Mouse (Mus musculus) lung, embryonic 14.5 days (tissue): ENCODE measurements around the gene Wwox. TPM values are rescaled to one million over a fixed set of nuclear protein-coding genes. Genes with fewer than 3 reads are reported as not detected.

ENCODE experiments used
- ATAC-seq: fragments of 200-750 bp; cut with Nextera tagmentation; 2 replicates; pipeline ENCODE4 v1.8.0; 2017; ENCODE audit warnings: mild to moderate bottlenecking, moderate TSS enrichment, moderate library complexity; ENCODE audit not compliant: insufficient read depth
- DNase-seq: peaks from one replicate; pipeline ENCODE4 v3.0.0-alpha.2; 2015
- H3K27ac ChIP-seq: fragments of 300-500 bp; sonication (generic); 2 replicates; pipeline ENCODE4 v1.5.1; 2014; ENCODE audit warnings: low read depth, mild to moderate bottlenecking, moderate library complexity
- H3K27me3 ChIP-seq: fragments of 300-500 bp; sonication (generic); 2 replicates; pipeline ENCODE4 v1.6.1; 2014; ENCODE audit warnings: low read length, control low read depth; ENCODE audit not compliant: insufficient read depth
- H3K36me3 ChIP-seq: fragments of 300-500 bp; sonication (generic); 2 replicates; pipeline ENCODE4 v1.6.1; 2014; ENCODE audit warnings: control low read depth; ENCODE audit not compliant: insufficient read depth
- H3K4me1 ChIP-seq: fragments of 300-500 bp; sonication (generic); 2 replicates; pipeline ENCODE4 v1.6.1; 2014; ENCODE audit warnings: antibody characterized with exemption, control low read depth; ENCODE audit not compliant: insufficient read depth
- H3K4me2 ChIP-seq: fragments of 300-500 bp; sonication (generic); 2 replicates; pipeline ENCODE4 v1.6.1; 2014; ENCODE audit warnings: mild to moderate bottlenecking
- H3K4me3 ChIP-seq: fragments of 300-500 bp; sonication (generic); 2 replicates; pipeline ENCODE4 v1.5.1; 2014; ENCODE audit warnings: low read depth, low read length
- H3K9ac ChIP-seq: fragments of 300-500 bp; sonication (generic); 2 replicates; pipeline ENCODE4 v1.6.1; 2014
- H3K9me3 ChIP-seq: fragments of 300-500 bp; sonication (generic); 2 replicates; pipeline ENCODE4 v1.6.1; 2016; ENCODE audit warnings: low read depth, low read length, control low read depth
- CTCF ChIP-seq: IDR thresholded peaks from 2 replicates; pipeline ENCODE4 v1.5.1; 2016; ENCODE audit warnings: antibody characterized with exemption, low read depth
- WGBS: fragments of 180-500 bp; shearing (Covaris S2); extraction: QIAGEN DNeasy Blood & Tissue Kit; methylation state at CpG from one replicate; pipeline ENCODE4 v1.1.7; 2014; 5-methylcytosine and 5-hydroxymethylcytosine counted together
- polyA plus RNA-seq: library from polyadenylated mRNA; unstranded; fragments of >200 nt; fragmentation: Nextera tagmentation; extraction: Ambion mirVana; gene quantifications from 2 replicates; pipeline ENCODE4 v1.2.1, GENCODE M21; 2014

Gene Wwox
- polyA plus RNA-seq, 1 experiment from 2014 or later, result 16.1 TPM

GRCm38 (mm10) chr8:114850014-114850870 lies 410.8 kb downstream of the Wwox start:
- Histone ChIP-seq H3K9me3 (no peaks in the 10 kb centered on the region), H3K27ac (no peak overlapping the region), H3K4me3 (no peak overlapping the region), H3K36me3 (no peaks in the 10 kb centered on the region), H3K4me2 (no peak overlapping the region), H3K4me1 (no peaks in the 10 kb centered on the region), H3K27me3 (no peaks in the 10 kb centered on the region), H3K9ac (no peak overlapping the region)
- DNase-seq, result peak; percentile 30
- no peak; the same call in 1 of the 2 replicates for ATAC-seq
- no peak for TF ChIP-seq CTCF
- 47% methylated on average over 15 of the region's 15 CpGs for WGBS

DNA sequence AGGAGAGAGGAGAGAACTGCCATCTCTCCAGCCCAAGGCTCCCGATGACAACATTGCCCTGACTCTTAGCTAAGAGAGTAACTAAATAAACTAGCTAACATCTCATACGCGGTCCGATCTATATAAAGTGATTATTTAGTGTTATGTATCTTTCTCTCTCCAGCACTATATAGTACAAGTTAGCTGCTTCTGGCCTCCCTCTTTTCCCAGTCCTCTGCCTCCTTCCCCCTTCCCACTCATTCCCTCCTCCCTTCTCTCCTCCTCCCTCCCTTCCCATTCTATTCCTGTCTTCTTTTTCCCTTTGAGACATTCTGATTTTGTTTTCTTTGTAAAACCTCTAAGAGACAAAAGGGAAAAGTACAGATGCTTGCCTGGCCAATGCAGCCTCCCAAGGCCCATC lies 414.3 kb downstream of the Wwox start:
- Histone ChIP-seq H3K36me3 (no peaks in the 10 kb centered on the region), H3K4me2 (no peak overlapping the region), H3K9me3 (no peaks in the 10 kb centered on the region), H3K9ac (no peak overlapping the region), H3K27me3 (no peaks in the 10 kb centered on the region), H3K4me3 (no peak overlapping the region), H3K4me1 (no peaks in the 10 kb centered on the region), H3K27ac (no peak overlapping the region)
- no peak for ATAC-seq
- 83% methylated on average over 4 of the region's 4 CpGs for WGBS
- DNase-seq, result no peak
- TF ChIP-seq CTCF, result no peak

- TF ChIP-seq CTCF, result no peak
- 30% methylated on average over 7 of the region's 7 CpGs for WGBS
- DNase-seq, result no peak
Measured at GRCm38 (mm10) chr8:114855833-114856232, 416.4 kb downstream of the Wwox start.

DNA sequence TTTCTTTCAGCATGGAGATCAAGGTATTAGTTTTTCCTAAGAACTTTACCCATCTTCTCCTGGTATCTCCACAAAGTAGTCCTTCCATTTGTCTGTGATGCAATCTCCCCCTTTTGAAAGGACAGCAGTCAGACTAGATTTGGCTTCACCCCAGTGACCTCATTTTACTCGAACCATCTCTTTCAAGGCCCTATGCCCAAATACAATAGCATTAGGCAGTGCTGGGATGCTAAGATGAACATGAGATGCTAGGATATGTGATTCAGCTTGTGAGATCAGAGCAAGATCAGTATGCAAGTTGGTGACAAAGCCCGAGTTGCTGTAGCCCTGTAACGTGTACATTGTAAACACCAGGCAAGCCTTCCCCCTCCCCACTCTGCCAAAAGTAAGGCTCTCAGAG lies 426.5 kb downstream of the Wwox start:
- WGBS, result 64% methylated on average over 3 of the region's 3 CpGs
- H3K9ac ChIP-seq, result no peak overlapping the region
- H3K4me2 ChIP-seq, result no peak overlapping the region
- H3K27ac ChIP-seq, result no peak overlapping the region
- no peaks in the 10 kb centered on the region for H3K36me3 ChIP-seq
- no peak overlapping the region for H3K4me3 ChIP-seq
- H3K27me3 ChIP-seq, result no peaks in the 10 kb centered on the region
- ATAC-seq, result no peak
- DNase-seq, result no peak
- no peaks in the 10 kb centered on the region for H3K9me3 ChIP-seq
- H3K4me1 ChIP-seq, result no peaks in the 10 kb centered on the region
- no peak for TF ChIP-seq CTCF

More at GRCm38 (mm10) chr8:114855833-114856232, 416.4 kb downstream of the Wwox start:
- no peaks in the 10 kb centered on the region for H3K27me3 ChIP-seq
- H3K36me3 ChIP-seq, result no peaks in the 10 kb centered on the region
- H3K9me3 ChIP-seq, result no peaks in the 10 kb centered on the region
- no peaks in the 10 kb centered on the region for H3K4me1 ChIP-seq
- H3K27ac ChIP-seq, result no peak overlapping the region
- no peak overlapping the region for H3K9ac ChIP-seq
- no peak overlapping the region for H3K4me2 ChIP-seq
- H3K4me3 ChIP-seq, result no peak overlapping the region
- ATAC-seq, result no peak

GRCm38 (mm10) chr8:114869321-114869720 lies 429.9 kb downstream of the Wwox start:
- no peaks in the 10 kb centered on the region; the same call in 1 of the 2 replicates for H3K4me1 ChIP-seq
- H3K36me3 ChIP-seq, result no peaks in the 10 kb centered on the region
- H3K9ac ChIP-seq, result no peak overlapping the region
- H3K27me3 ChIP-seq, result no peaks in the 10 kb centered on the region
- H3K9me3 ChIP-seq, result no peaks in the 10 kb centered on the region
- DNase-seq, result no peak
- H3K27ac ChIP-seq, result no peak overlapping the region
- 81% methylated on average over 6 of the region's 6 CpGs for WGBS
- no peak for ATAC-seq
- TF ChIP-seq CTCF, result no peak
- no peak overlapping the region for H3K4me2 ChIP-seq
- no peak overlapping the region for H3K4me3 ChIP-seq

GRCm38 (mm10) chr8:114870410-114870809 lies 431.0 kb downstream of the Wwox start:
- ATAC-seq (no peak), DNase-seq (no peak)
- H3K27me3 ChIP-seq, result no peaks in the 10 kb centered on the region
- H3K4me1 ChIP-seq, result no peaks in the 10 kb centered on the region; the same call in 1 of the 2 replicates
- H3K9me3 ChIP-seq, result no peaks in the 10 kb centered on the region
- H3K4me2 ChIP-seq, result no peak overlapping the region
- H3K36me3 ChIP-seq, result no peaks in the 10 kb centered on the region
- H3K4me3 ChIP-seq, result no peak overlapping the region
- 86% methylated on average over 8 of the region's 8 CpGs for WGBS
- no peak for TF ChIP-seq CTCF
- H3K9ac ChIP-seq, result no peak overlapping the region
- no peak overlapping the region for H3K27ac ChIP-seq

DNA sequence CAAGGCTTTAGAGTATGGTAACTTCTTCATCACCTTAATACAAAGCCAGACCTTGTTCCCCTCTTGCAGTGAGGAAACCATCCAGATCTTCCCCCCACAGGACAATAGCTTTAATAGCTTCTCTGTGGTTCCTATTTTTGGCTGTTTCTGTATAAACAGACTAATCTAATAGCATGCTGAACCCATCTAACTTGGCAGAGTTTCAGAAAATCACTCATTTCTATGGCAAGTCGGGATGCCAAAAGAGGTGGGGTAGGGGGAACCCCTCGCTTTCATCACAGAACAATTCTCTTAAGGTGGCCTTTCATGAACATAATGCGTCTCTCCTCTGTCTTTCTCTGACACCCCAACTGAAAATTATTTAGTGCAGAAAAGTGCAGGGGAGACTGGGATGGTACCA lies 433.0 kb downstream of the Wwox start:
- Histone ChIP-seq H3K9ac (no peak overlapping the region), H3K4me1 (peaks cover 17% of the 10 kb centered on the region), H3K9me3 (no peaks in the 10 kb centered on the region), H3K36me3 (no peaks in the 10 kb centered on the region), H3K4me2 (no peak overlapping the region), H3K27me3 (no peaks in the 10 kb centered on the region), H3K4me3 (no peak overlapping the region), H3K27ac (no peak overlapping the region)
- peak; percentile 88 for DNase-seq
- ATAC-seq, result peak; percentile 41; the same call in 1 of the 2 replicates
- no peak for TF ChIP-seq CTCF
- 29% methylated on average over 3 of the region's 3 CpGs for WGBS
